Mouse (Mus musculus): ENCODE measurements around the gene Gm17359. TPM values are rescaled to one million over a fixed set of nuclear protein-coding genes. Genes with fewer than 3 reads are reported as not detected.

The Gm17359 gene
- total RNA-seq, 2 experiments from 2014 or later = not detected

DNA sequence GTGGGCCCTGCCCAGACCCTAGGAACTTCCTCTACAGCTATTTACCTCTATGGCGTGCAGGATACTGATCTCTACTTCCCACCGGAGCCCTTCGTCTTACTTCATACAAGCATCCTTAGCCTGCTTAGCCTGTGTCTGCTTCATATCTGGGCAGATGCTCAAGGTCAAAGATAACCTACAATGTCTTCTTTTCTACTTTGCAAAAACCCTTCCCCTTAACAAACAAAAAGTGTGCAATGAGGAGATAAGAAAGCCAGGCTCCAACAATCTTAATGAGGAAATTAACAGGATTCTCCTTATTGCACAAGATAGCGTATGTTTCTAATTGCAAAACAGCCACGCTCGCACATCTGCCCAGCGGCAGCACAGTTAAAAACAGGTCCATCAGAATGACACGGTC is 141.9 kb downstream of the Gm17359 start:
- DNase-seq = no peak

DNA sequence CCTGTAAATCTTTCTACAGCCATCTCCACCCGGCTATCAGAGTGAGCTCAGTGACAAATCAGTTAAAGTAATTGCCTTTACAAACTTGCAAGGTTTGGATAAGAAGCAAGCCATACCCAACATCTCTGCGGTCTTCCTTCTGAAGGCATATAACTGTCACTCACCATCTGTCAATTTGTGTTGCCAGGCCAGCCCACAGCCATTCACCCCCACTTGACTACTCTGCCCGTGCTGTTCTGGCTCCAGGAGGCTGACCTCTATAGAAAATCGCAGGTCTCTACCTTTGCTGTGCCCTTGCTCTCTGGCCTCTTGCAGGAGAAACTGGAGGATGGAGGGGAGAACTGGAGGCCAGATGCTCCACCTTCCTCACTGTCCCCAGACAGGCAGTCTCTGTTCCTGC is 142.4 kb downstream of the Gm17359 start:
- no peak for DNase-seq

DNA sequence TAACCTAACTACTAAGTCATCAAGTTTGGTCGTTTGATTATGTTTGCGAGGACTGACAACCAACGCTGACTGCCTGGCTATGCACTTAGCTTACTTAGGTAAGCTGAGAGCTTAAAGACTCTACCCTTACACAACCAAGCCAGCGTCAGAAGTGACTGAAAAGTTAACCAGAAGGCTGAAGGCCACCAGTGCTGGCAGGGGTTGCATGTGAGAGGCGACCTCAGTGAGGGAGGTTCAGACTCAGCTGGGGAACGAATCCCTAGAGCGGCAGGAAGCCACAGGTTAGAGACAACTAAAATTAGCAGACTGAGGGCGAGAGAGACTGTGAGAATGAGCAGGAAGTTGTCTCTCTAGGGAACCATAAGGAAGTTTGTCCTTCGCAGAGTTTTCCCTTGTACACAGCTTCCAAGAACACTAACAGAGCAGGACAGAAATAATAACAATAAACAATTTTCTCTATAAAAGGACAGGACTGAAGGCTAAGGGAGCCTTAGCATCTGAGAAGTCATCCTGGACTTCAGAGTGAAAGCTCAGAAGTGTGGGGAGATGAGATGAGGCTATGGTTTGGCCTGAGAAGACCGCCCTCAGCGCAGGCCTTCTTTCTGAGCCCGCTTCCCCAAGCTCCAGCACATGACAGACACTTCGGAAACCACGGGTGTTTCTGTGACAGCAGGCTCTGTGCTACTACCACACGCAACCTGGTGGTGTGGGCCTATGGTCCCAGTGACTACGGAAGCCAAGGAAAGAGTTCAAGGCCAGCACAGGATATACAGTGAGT is 148.0 kb downstream of the Gm17359 start:
- no peak for DNase-seq

DNA sequence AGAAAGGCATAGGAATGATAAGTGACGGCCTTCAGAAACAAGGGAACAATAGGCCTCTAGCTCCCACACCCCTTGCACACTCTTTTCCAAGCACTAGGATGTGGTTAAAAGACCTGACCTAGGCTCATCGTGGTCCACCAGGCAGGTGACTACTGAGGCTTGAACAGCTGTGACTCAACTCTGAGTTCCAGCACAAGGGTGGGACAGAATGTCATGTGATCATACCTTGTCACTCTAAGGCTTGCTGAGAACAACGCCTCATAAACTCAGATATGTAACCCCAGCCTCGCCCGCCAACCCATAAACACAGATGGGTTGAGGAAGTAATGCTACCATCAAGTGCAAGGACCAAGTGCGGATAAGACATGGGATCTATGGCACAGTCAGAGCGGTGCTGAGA is 151.6 kb downstream of the Gm17359 start:
- no peak for DNase-seq

- no peak for DNase-seq
These were observed 153.6 kb downstream of the Gm17359 start for GRCm38 (mm10) chr3:79490102-79490501.

DNA sequence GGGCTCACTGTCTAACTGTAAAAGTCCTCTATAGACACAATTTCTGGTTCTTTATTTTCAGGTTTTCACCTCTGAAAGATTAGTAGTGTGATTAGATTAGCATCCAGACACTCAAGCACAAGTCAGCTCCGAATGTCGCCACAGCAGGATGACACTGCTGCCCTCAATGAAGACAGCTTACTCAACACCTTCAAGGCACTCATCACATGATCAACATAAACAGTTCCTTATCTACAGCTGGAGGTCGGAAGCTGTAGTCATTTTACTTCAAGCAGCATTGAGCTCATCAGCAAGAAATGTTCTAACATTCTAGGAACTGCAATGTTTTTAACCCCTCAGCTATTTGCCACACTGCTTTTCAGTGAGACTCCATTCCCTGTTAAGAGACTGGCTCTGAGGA is 155.2 kb downstream of the Gm17359 start:
- no peak for DNase-seq

- DNase-seq = no peak
These were observed 156.6 kb downstream of the Gm17359 start for GRCm38 (mm10) chr3:79493064-79493463.

DNA sequence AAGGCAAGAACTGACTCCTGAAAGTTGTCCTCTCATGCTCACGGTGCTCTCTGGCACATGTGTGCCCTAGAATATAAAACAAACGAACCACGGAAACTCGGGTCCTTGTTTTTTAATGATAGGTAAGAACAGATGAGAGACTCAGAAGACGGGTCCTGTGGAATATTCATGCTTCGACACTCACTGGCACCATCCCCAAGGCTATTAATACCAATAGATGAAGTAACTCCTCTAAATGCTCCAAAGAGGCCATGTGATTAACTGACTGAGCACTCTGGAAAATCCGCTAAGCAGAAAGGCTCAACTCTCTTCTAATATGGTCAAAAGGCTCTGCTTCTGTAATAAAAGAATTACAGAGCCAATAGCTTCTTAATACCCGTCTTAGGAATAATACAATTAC is 157.6 kb downstream of the Gm17359 start:
- DNase-seq = no peak

- DNase-seq = no peak
These were observed 158.7 kb downstream of the Gm17359 start for GRCm38 (mm10) chr3:79495151-79495550.

DNA sequence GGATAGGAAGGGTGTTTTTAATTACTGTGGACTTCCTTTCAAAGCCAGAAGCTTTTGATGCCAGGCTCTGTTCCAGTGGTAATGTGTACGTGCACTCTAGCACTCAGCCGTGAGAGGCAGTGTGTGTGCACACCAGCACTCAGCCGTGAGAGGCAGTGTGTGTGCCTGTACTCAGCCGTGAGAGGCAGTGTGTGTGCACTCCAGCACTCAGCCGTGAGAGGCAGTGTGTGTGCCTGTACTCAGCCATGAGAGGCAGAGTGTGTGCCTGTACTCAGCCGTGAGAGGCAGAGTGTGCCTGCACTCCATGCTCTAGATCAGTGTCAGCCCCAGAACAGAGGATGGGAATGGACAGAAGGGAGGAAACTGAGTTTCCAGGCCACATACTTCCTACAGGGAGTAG is 160.2 kb downstream of the Gm17359 start:
- DNase-seq = no peak

GRCm38 (mm10) chr3:79500279-79500678 is 163.8 kb downstream of the Gm17359 start:
- no peak for DNase-seq

- DNase-seq = no peak
These were observed 164.8 kb downstream of the Gm17359 start for GRCm38 (mm10) chr3:79501166-79501728.

Other genes with a start within 250 kb of the Gm17359 start
- 10 to 100 TPM; 24.8 to 30.8 TPM for gene Rapgef2, start 50.1 kb upstream of the Gm17359 start, total RNA-seq (2021)
- 1 to 10 TPM; 5.7 to 7.7 TPM for gene Fnip2, start 231.1 kb downstream of the Gm17359 start, total RNA-seq (2021)